Mouse (Mus musculus): Measurements from ENCODE around the gene Prox1.

Prox1 gene

DNA sequence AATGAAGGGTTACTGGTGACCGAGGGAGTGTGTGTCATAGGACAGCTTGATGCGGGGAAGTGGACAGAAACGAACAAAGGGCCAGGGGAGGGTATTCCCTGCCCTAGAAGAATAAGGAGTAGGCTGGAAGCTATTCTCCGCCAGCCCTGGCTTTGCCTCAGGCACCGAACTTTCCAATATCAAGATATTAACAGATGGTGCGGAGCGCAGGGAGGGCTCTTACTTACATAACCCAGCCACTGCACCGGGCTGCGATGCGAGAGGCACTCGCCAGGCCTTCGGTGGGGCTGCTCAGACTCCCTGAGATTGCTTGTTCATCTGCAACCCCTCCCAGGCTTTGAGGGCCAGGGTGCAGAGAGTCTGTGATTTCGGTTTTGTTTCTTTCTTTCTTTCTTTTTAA is 3.7 kb upstream of the Prox1 start:
- intact Hi-C loops (cut with DNase I), result loop anchor here (5.0 to 10.0 kb wide), 2 partner anchors 91 to 263 kb away; no protein-coding TSS in a partner anchor

- intact Hi-C loops (cut with DNase I), result loop anchor here (5.0 to 10.0 kb wide), 2 partner anchors 91 to 264 kb away; no protein-coding TSS in a partner anchor
Observed at GRCm38 (mm10) chr1:190173596-190173995, 3.1 kb upstream of the Prox1 start.

DNA sequence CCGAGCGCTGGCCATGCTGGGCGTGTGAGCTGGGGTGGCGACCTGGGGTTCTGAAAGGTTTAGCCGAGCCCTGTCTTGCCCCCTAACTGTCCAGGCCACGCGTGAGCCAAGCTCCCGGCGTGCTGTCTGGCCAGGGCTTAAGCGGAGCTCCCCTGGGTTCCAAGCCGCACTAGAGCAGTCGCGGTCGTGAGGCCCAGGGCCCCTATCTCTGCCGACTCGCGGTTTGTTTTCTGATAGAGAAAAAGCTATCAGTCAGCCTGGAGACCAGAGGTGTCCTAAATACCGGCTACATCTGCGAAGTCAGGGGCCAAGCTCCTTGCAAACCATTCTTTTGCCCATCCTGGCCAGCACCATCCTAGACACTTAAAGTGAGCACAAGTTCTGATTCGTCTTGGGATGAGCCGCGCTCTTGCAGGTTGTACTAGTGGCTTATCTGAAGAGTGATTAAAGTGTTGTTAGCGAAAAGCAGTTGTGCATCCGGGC is 2.5 kb upstream of the Prox1 start:
- intact Hi-C loops (cut with DNase I), result loop anchor here (5.0 to 10.0 kb wide), 2 partner anchors 92 to 264 kb away; no protein-coding TSS in a partner anchor

DNA sequence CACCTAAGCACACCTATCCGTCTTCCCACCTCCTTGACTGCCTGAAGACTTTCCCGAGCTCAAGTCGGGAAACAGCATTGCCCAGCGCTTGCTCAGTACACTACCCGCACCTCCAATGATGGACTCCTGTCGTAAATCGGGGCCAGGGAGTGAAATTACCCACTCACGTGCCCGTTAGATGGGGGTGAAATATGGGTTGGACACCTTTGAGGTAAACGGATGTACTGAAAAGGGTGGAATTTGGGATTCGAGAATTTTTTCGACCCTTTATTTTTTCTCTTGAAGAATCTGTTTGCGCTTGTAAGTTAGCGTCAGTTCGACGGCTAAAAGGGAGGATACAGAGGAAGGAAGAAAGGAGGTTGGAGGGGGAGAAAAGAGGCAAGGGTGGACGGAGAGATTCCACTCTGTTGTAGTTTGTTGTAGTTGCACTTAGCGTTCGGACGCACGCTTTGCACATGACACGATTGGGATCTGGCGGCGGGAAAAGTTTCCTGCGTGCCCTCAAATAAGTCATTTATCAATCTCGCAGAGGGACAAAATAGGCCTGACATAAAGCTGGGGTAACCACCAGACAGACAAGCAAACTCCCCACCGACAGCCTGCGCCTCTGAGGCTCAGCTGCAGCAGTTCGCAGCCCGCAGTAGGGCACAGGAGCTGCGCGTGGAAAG is 1.9 kb upstream of the Prox1 start:
- intact Hi-C loops (cut with DNase I), result loop anchor here (5.0 to 10.0 kb wide), 2 partner anchors 92 to 265 kb away; no protein-coding TSS in a partner anchor

DNA sequence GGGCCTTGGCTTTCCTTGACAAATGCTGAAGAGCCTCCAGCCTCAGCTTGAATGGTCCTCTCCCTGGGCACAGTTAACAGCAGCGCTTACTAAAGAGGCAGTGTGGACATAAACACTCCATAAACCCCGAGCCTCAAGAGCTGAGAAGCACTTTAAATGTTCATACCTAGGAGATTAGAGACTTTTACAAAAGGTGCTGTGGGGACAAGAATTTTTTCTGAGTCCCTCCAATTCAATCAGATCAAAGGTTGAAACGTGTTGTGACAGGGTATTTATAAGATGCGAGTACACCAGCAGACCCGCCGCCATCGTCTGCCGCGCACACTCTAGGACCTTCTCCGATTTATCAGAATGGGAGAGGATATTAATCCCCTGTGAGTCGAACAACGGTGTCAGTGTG is 1.2 kb upstream of the Prox1 start:
- intact Hi-C loops (cut with DNase I), result loop anchor here (5.0 to 10.0 kb wide), 2 partner anchors 93 to 266 kb away; no protein-coding TSS in a partner anchor

GRCm38 (mm10) chr1:190171341-190171740 is 827 bp upstream of the Prox1 start:
- intact Hi-C loops (cut with DNase I), result loop anchor here (5.0 to 10.0 kb wide), 2 partner anchors 93 to 266 kb away; no protein-coding TSS in a partner anchor

GRCm38 (mm10) chr1:190170819-190171216 is 304 bp upstream of the Prox1 start:
- intact Hi-C loops (cut with DNase I), result loop anchor here (5.0 to 10.0 kb wide), 2 partner anchors 94 to 266 kb away; no protein-coding TSS in a partner anchor

DNA sequence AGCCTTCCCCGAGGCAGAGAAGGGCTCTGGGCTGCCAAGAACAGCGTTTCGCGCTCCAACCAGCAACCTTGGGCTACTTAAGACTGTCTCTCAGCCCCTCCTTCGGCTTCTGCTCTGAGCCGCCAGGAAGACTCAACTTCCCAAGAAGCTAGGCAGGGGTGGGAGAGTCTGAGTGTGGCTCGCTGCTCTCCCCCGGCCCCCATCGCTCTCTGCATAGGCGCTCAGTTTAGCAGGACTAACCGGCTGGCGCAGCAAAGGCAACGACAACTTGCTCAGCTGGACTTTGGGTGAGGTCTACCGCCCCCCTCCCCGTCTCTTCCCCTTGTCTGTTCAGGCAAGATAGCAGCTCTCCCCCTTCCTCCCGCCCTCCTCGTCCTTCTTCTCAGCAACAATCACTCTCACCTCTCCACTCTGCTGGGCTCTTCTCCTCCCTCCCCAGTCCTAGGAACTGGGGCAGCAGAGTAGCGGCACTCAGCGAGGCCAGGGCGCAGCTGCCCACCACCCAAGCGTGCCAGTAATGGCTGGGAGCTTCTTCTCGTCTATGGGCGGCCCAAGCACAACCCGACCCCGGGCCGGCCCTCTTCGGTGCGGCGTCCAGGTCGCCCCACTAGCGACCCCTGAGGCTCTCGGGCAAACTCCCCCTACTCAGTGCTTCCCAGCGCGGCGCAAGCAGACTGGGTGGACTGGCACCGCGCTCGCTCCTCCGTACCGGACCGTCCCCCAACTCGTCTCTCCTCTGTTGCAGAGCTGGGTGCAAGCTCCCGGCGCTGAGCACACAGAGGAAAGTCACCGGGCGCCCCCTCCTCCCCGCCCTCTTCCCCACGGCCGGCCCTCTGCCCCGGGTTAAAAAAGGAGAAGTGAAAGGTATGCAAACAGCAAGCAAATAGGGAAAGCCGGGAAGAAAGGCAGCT is 1.5 kb downstream of the Prox1 start:
- intact Hi-C loops (cut with DNase I), result loop anchor here (5.0 kb wide), 2 partner anchors 42 to 122 kb away; no protein-coding TSS in a partner anchor

DNA sequence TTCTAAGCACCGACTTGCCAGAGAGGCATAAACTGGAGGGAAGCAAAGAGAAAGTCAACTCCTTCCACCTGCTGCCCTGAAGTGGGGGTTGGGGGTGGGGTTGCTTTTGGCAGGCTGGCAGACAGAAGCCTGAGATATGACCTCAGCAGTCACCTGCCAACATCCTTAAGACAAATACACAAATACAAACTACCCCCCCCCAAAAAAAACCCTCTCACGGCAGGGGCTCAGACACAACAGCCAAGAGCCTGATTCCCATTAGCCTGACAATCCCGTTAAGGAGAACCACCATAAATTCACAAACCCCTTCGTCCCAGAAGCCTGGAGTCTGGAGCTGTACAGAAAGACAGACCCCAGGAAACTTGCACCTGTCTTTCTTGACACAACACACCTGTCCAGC is 2.4 kb downstream of the Prox1 start:
- intact Hi-C loops (cut with DNase I), result loop anchor here (5.0 kb wide), 2 partner anchors 41 to 121 kb away; no protein-coding TSS in a partner anchor

- intact Hi-C loops (cut with DNase I), result loop anchor here (5.0 kb wide), 2 partner anchors 40 to 120 kb away; no protein-coding TSS in a partner anchor
Observed at GRCm38 (mm10) chr1:190167609-190168008, 2.9 kb downstream of the Prox1 start.

- intact Hi-C loops (cut with DNase I), result loop anchor here (5.0 kb wide), 2 partner anchors 38 to 118 kb away; no protein-coding TSS in a partner anchor
Observed at GRCm38 (mm10) chr1:190165511-190165910, 5.0 kb downstream of the Prox1 start.

DNA sequence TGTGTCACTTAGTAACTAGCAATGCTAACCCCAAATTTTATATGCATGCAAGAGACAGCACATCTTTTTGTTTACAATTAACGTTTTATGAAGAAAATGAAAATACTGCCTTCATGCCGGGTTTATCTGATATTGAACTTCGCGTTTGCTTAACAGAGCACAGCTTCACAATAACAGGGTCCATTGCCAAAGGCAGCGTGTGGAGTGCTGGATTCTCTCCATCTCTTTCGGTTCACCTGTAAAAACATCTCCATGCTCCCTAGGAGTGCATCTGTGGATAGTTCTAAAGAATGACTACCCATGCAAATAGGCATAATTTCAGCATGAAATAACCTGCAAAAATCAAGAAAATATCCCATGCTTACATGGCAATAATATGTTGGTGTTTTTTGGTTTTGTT is 7.0 kb downstream of the Prox1 start:
- intact Hi-C loops (cut with DNase I), result no loop called here

DNA sequence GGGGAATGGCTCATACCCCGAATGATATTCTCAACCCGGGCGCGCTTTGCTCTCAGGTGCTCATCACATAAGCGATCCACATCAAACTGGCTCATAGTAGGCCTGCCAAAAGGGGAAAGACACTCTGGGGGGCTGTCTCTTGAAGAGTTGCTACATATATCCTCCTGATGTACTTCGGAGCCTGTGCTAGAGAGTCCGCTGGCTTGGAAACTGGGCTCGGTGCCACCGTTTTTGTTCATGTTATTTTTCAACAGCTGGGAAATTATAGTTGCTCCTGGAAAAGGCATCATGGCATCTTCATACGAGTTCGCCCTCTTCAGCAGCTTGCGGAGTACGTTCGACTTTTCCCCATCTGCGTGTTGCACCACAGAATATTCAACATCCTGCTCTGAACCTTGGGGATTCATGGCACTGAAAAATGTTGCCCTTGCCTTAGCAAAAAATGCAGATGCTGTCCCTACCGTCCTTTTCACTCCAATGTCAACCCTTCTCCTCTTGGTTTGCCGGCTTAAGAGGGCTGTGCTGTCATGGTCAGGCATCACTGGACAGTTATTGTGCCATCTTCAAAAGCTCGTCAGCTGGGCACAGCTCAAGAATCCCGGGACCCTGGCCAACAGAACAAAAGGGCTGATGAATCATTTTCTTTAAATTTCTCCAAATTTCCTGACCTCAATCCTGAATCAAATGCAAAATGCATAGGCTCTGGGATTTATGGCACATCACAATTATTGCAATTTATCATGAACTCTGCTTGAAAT is 8.6 kb downstream of the Prox1 start:
- intact Hi-C loops (cut with DNase I), result no loop called here

DNA sequence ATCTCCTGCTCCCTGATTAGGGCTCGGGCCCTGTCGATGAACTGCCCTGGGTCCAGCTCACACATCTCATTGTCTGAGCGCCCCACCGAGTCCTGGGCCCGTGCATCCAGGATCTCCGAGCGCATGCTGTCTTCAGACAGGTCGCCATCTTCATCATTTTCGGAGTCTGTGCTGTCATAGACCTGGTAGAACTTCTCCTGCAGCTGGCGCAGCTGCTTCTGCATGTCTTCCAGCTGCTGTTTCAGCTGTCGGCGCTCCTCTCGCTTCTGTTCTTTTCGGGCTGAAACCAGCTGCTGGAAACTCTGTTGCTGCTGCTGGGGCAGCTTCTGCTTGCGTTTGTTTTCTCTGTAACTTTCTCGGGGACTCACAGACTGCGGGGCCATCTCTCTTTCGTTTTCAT is 9.2 kb downstream of the Prox1 start:
- intact Hi-C loops (cut with DNase I), result no loop called here

DNA sequence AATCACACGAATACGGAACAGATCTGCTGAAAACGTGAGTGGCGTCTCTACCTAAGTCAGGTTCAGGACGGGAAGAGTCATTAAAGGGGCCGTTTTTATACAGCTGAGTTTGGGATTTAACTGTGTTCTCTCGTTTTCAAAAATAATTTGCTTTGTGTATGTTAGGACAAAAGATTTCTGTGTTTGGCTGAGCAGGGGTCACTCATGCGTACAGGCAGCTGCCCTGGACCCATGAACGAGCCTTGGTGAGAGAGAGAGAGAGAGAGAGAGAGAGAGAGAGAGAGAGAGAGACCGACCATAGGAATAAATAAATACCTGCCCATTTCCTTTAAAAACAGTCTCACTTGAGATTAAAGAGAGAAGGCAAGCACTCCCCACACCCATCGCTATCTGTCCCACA is 11.1 kb downstream of the Prox1 start:
- intact Hi-C loops (cut with DNase I), result no loop called here

DNA sequence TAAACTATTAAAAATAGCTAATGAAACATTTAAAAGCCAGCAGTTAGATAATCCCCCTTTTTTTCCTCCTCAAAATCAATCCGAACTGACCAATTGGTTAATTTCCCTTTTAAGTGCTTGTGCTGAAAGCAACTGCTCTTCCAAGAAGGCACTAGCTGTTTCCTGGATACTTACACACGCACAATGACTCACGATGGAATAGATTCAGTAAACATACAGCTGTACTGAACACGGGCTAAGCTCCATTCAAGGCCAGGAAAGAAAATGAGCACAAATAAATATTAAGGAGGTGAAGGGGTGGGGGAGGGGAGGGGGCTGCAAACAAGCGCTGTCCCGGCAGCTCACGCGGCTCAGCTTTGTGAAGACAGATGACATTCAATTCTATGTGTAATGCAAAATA is 14.8 kb downstream of the Prox1 start:
- intact Hi-C loops (cut with DNase I), result no loop called here

- intact Hi-C loops (cut with DNase I), result no loop called here
Observed at GRCm38 (mm10) chr1:190155021-190155420, 15.5 kb downstream of the Prox1 start.

DNA sequence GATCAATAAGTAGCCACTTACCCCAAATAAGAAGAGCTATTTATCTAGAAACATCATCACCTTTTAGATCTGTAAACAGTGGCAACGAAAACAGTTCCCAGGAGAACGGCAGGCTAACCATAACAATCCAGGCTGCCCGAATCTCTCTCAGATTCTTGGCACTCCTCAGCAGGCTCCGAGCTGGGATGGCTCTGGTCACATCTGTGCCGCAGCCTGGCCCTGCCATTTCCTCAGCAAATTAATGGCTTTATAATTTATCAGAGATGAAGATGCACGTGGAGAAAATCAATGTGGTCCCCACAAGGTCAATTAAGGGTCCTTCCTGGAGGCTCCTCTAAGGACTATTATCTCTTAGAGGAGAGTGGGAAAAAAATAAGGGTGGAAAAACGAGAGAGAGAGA is 16.2 kb downstream of the Prox1 start:
- intact Hi-C loops (cut with DNase I), result no loop called here

GRCm38 (mm10) chr1:190152603-190153002 is 17.9 kb downstream of the Prox1 start:
- intact Hi-C loops (cut with DNase I), result no loop called here

DNA sequence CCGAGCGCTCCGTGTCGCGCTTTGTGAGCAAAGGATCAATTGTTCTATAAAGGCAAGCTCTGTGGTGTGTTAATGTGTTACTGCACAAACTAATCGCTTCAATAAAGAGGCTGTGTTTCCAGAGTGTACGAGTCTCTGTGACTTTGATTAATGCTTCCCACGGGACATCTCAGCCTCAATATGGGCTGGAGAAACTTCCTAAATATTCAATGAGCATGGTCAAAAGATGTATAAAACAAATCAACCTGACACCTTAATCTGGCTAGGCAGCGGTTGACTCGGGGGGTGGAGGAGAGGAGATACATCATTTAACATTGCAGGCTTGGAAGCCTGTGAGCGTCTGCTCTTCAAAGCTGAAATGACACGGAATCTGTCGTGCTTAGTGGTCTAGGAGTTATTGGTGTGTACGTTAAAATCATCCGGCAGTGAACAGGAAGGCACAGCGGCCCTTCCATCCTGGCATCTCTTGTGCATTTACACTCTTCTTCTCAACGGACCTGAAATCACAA is 21.2 kb downstream of the Prox1 start:
- intact Hi-C loops (cut with DNase I), result no loop called here

Data from adrenal gland (tissue).